Mouse (Mus musculus): ENCODE measurements around the gene Brms1l. TPM values are rescaled to one million over a fixed set of nuclear protein-coding genes. Genes with fewer than 3 reads are reported as not detected.
"Not testable (repeated sequence)": the region's sequence is repeated elsewhere in the genome, so short reads cannot be mapped to it uniquely, and the experiment has no call there.

Brms1l gene
- polyA plus RNA-seq (2012; rRNA removed), result 69.8 and 88.5 TPM in 2 replicates

GRCm38 (mm10) chr12:55836199-55836951 is at the start of gene Brms1l:
Gene Brms1l (plus strand): TSS chr12:55836324.
- TF ChIP-seq POLR2A (IDR thresholded peaks at IDR 0.05; ENCODE audit: borderline replicate concordance, extremely low read depth, insufficient read depth, insufficient read length, poor library complexity, severe bottlenecking), result peak; percentile 55
- no peak for TF ChIP-seq CTCF (IDR thresholded peaks at IDR 0.05; ENCODE audit: borderline replicate concordance, extremely low read depth, insufficient read depth, insufficient read length)
- peak; percentile 100 for DNase-seq (ENCODE audit: low read depth)

- not testable (repeated sequence) for DNase-seq (ENCODE audit: low read depth)
These were observed 41.6 kb upstream of the Brms1l start for GRCm38 (mm10) chr12:55794485-55794884.

GRCm38 (mm10) chr12:55797103-55797502 is 39.0 kb upstream of the Brms1l start:
- TF ChIP-seq POLR2A (IDR thresholded peaks at IDR 0.05; ENCODE audit: borderline replicate concordance, extremely low read depth, insufficient read depth, insufficient read length, poor library complexity, severe bottlenecking) (no peak), CTCF (IDR thresholded peaks at IDR 0.05; ENCODE audit: borderline replicate concordance, extremely low read depth, insufficient read depth, insufficient read length) (no peak)
- DNase-seq (ENCODE audit: low read depth), result no peak

- no peak for TF ChIP-seq CTCF (IDR thresholded peaks at IDR 0.05; ENCODE audit: borderline replicate concordance, extremely low read depth, insufficient read depth, insufficient read length)
- TF ChIP-seq POLR2A (IDR thresholded peaks at IDR 0.05; ENCODE audit: borderline replicate concordance, extremely low read depth, insufficient read depth, insufficient read length, poor library complexity, severe bottlenecking), result no peak
- no peak for DNase-seq (ENCODE audit: low read depth)
These were observed 37.4 kb upstream of the Brms1l start for GRCm38 (mm10) chr12:55798745-55799144.

GRCm38 (mm10) chr12:55800144-55800543 is 36.0 kb upstream of the Brms1l start:
- TF ChIP-seq POLR2A (IDR thresholded peaks at IDR 0.05; ENCODE audit: borderline replicate concordance, extremely low read depth, insufficient read depth, insufficient read length, poor library complexity, severe bottlenecking), result no peak
- TF ChIP-seq CTCF (IDR thresholded peaks at IDR 0.05; ENCODE audit: borderline replicate concordance, extremely low read depth, insufficient read depth, insufficient read length), result no peak
- DNase-seq (ENCODE audit: low read depth), result no peak

GRCm38 (mm10) chr12:55801131-55801530 is 35.0 kb upstream of the Brms1l start:
- DNase-seq (ENCODE audit: low read depth), result no peak
- TF ChIP-seq POLR2A (IDR thresholded peaks at IDR 0.05; ENCODE audit: borderline replicate concordance, extremely low read depth, insufficient read depth, insufficient read length, poor library complexity, severe bottlenecking) (no peak), CTCF (IDR thresholded peaks at IDR 0.05; ENCODE audit: borderline replicate concordance, extremely low read depth, insufficient read depth, insufficient read length) (no peak)

- TF ChIP-seq POLR2A (IDR thresholded peaks at IDR 0.05; ENCODE audit: borderline replicate concordance, extremely low read depth, insufficient read depth, insufficient read length, poor library complexity, severe bottlenecking) (no peak), CTCF (IDR thresholded peaks at IDR 0.05; ENCODE audit: borderline replicate concordance, extremely low read depth, insufficient read depth, insufficient read length) (no peak)
- peak; percentile 77 for DNase-seq (ENCODE audit: low read depth)
These were observed 31.1 kb upstream of the Brms1l start for GRCm38 (mm10) chr12:55805035-55805434.

- no peak for TF ChIP-seq CTCF (IDR thresholded peaks at IDR 0.05; ENCODE audit: borderline replicate concordance, extremely low read depth, insufficient read depth, insufficient read length)
- no peak for TF ChIP-seq POLR2A (IDR thresholded peaks at IDR 0.05; ENCODE audit: borderline replicate concordance, extremely low read depth, insufficient read depth, insufficient read length, poor library complexity, severe bottlenecking)
- DNase-seq (ENCODE audit: low read depth), result no peak
These were observed 19.6 kb upstream of the Brms1l start for GRCm38 (mm10) chr12:55816488-55816887.

- peak; percentile 64 for DNase-seq (ENCODE audit: low read depth)
These were observed 15.9 kb upstream of the Brms1l start for GRCm38 (mm10) chr12:55820119-55820660.

GRCm38 (mm10) chr12:55820661-55821314 is 15.3 kb upstream of the Brms1l start, which contains the start of gene Ralgapa1:
Gene Ralgapa1 (minus strand): TSS chr12:55821167.
- peak; percentile 97 for DNase-seq (ENCODE audit: low read depth)
- TF ChIP-seq CTCF (IDR thresholded peaks at IDR 0.05; ENCODE audit: borderline replicate concordance, extremely low read depth, insufficient read depth, insufficient read length) (peak; percentile 36; the same call in 1 of the 2 replicates), POLR2A (IDR thresholded peaks at IDR 0.05; ENCODE audit: borderline replicate concordance, extremely low read depth, insufficient read depth, insufficient read length, poor library complexity, severe bottlenecking) (peak; percentile 89)

More at GRCm38 (mm10) chr12:55820119-55820660, 15.9 kb upstream of the Brms1l start:
- TF ChIP-seq CTCF (IDR thresholded peaks at IDR 0.05; ENCODE audit: borderline replicate concordance, extremely low read depth, insufficient read depth, insufficient read length) (no peak), POLR2A (IDR thresholded peaks at IDR 0.05; ENCODE audit: borderline replicate concordance, extremely low read depth, insufficient read depth, insufficient read length, poor library complexity, severe bottlenecking) (no peak)

GRCm38 (mm10) chr12:55824027-55824426 is 12.1 kb upstream of the Brms1l start:
- no peak for DNase-seq (ENCODE audit: low read depth)
- TF ChIP-seq CTCF (IDR thresholded peaks at IDR 0.05; ENCODE audit: borderline replicate concordance, extremely low read depth, insufficient read depth, insufficient read length) (no peak), POLR2A (IDR thresholded peaks at IDR 0.05; ENCODE audit: borderline replicate concordance, extremely low read depth, insufficient read depth, insufficient read length, poor library complexity, severe bottlenecking) (no peak)
